Mouse (Mus musculus) spleen, postnatal 36 days (tissue): ENCODE results near the gene Fitm2.
"Not testable (repeated sequence)": the region's sequence is repeated elsewhere in the genome, so short reads cannot be mapped to it uniquely, and the experiment has no call there.

Experiments
- DNase-seq, 2 experiments: peaks; one replicate each; pipeline ENCODE4 v3.0.0; 2022; ENCODE audit warnings: low spot score in 2 of 2, mixed read lengths in 1 of 2

Gene Fitm2

DNA sequence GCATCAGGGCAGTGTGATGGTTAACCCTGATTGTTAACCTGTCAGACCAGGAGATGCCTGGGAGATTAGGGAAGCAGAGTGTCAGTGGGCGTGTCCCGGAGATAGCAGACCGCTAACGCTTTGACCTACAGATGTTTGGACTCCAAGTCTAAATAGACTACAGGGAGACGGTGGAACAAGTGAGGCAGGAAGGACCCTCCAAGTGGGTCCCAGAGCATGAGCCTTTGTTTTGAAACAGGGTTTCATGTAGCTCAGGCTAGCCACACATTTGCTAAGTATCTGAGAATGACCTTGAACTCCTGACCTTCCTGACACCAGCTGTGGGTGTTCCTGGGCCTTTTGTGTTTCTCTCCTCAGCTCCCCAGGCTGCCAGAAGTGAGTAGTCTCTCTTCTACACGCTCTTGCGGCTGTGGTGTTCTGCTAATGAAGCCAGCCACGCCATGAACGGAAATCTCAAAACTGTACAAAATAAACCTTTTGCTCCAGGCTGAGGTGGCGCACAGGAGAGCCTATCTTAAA is 9.1 kb downstream of the Fitm2 start:
- DNase-seq = no peak

GRCm38 (mm10) chr2:163462801-163463200 is 9.6 kb downstream of the Fitm2 start:
- DNase-seq = no peak

- DNase-seq = no peak
Observed at GRCm38 (mm10) chr2:163462386-163462785, 10.0 kb downstream of the Fitm2 start.

GRCm38 (mm10) chr2:163461307-163461706 is 11.1 kb downstream of the Fitm2 start:
- DNase-seq = not testable (repeated sequence)

GRCm38 (mm10) chr2:163460622-163461021 is 11.8 kb downstream of the Fitm2 start:
- DNase-seq = no peak

DNA sequence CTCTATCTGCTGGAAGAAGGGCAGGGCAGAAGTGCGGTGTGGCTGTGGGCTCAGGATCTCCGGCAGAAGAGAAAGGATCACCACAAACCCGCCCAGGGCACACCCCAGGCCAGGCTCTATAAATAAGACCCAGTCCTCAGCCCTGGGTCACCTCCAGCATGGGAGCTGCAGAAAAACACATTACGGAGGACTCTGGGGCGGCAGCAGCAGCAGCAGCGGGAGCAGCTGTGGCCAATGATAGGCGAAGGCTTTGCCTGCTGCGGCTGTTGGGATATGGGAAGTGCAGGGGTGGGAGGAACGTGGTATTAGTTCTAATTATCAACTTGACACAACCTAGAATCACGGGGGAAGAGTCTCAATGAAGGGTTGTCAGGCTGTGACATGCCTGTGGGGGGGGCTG is 13.0 kb downstream of the Fitm2 start:
- DNase-seq = no peak

GRCm38 (mm10) chr2:163458539-163459265 is 13.7 kb downstream of the Fitm2 start:
- no peak for DNase-seq

DNA sequence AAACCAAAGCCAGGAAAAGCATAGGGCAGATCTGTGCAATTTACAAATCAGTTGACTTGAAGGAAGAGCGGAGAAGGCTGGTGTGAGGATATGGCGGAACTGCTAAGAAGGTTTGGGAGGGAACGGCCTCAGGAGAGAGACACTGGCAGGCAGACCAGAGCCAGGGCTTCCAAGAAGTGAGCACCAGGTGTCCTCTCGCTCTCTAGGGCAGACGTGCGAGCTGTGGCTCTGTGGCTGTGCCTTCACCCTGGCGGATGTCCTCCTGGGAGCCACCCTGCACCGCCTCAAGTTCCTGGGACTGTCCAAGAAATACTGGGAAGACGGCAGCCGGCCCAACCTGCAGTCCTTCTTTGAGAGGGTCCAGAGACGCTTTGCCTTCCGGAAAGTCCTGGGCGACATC is 19.1 kb downstream of the Fitm2 start:
- DNase-seq = no peak

DNA sequence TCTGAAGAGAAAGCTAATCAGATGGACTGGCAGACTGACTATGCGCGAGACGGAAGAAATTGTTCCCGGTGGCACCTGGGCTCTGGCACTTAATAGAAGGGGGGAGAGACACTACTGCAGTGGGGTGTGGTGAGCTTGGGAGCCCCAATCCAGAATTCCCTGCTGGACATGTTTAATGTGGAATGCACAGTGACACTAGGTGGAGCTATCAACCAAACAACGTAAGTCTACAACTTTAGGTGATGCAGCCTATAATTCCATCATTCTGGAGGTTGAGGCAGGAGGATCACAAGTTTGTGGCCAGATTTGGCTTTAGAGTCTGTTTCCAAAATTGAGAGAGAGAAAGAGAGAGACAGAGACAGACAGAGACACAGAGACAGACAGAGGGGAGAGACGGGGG is 19.7 kb downstream of the Fitm2 start:
- DNase-seq = no peak

DNA sequence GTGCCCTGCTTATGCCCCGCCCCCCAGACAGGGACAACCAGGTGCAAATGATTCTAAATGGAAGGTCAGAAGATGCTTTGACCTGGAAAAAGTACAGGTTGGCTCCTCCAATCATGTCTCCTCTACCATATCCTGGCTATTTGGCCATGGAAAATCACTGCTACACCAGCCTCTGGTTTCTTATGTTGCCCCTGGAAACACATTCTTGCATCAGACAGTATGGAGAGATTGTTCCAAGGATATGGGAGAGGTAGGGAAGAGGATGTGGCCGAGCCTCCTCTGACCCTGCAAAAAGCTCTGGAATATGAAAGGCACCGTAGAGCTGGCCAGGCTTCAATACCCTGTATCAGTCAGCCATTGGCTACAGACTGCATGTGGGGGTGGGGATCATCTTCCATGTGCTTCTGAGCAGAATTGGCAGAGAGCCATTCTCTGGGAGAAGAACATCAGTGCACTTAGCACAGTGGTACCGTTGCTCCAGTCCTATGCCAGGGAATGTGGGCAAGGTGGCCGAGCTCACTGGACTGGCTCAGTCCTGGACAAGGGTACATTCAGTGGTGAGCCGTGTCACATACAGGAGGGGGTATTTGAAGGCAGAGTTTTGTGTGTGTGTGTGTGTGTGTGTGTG is 21.6 kb downstream of the Fitm2 start:
- DNase-seq = no peak

GRCm38 (mm10) chr2:163449276-163449675 is 23.2 kb downstream of the Fitm2 start:
- no peak for DNase-seq

- DNase-seq = no peak
Observed at GRCm38 (mm10) chr2:163447375-163447774, 25.1 kb downstream of the Fitm2 start.

- no peak for DNase-seq
Observed at GRCm38 (mm10) chr2:163444017-163444416, 28.4 kb downstream of the Fitm2 start.

- no peak for DNase-seq
Observed at GRCm38 (mm10) chr2:163443543-163443942, 28.9 kb downstream of the Fitm2 start.

- DNase-seq = no peak
Observed at GRCm38 (mm10) chr2:163439488-163439887, 32.9 kb downstream of the Fitm2 start.

GRCm38 (mm10) chr2:163438619-163439451 is 33.6 kb downstream of the Fitm2 start:
- no peak for DNase-seq

DNA sequence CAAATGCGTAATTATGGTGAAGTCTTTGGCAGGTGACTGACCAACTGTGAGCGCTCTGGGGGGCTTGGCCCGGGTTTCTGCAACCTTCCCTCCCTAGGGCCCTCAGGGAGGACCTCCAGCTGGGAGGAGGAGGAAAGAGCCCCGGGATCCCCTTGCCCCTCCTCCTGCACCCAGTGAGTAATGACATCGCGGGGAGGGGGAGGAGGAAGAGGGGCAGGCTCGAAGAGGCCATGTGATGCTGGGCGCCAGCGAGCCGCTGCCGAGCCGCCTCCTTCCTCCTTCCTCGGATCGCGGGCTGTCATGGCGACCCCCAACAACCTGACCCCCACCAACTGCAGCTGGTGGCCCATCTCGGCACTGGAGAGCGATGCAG is 34.2 kb downstream of the Fitm2 start, which contains the start of gene Gdap1l1:
Gdap1l1 (plus strand) TSS at position 231 of the 373 bp plus-strand sequence.
- DNase-seq = no peak

- no peak for DNase-seq
Observed at GRCm38 (mm10) chr2:163437800-163438199, 34.6 kb downstream of the Fitm2 start.

DNA sequence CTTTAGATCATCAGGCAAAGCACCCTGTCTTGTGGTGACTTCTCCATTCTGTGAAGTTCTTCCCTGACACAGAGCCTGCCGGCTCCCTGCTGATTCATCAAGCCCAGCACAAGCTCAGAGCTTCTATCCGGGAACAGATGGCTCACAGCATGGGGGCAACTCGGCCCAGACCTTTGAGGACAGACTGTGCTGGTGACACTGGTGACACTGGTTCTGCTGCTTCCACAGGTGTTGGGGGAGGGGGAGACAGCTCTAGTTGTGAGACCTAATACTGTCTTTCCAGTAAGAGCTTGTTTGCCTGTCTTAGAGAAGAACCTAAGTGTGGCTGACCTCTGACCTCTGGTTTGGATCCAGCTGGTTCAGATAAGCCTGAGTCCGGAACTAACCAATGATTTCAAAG is 38.5 kb downstream of the Fitm2 start:
- DNase-seq = no peak

GRCm38 (mm10) chr2:163431289-163431688 is 41.1 kb downstream of the Fitm2 start:
- DNase-seq = no peak

GRCm38 (mm10) chr2:163428346-163429011 is 44.0 kb downstream of the Fitm2 start:
- no peak for DNase-seq

GRCm38 (mm10) chr2:163424597-163424996 is 47.8 kb downstream of the Fitm2 start, which contains the start of gene Oser1:
Gene Oser1, minus strand, starts transcription at chr2:163424697.
- no peak for DNase-seq
